Mouse (Mus musculus): Measurements from ENCODE around the gene Prr22. TPM values are rescaled to one million over a fixed set of nuclear protein-coding genes. Genes with fewer than 3 reads are reported as not detected.

Gene Prr22
- polyA plus RNA-seq, 1 experiment from 2014 or later: 1.4 TPM

DNA sequence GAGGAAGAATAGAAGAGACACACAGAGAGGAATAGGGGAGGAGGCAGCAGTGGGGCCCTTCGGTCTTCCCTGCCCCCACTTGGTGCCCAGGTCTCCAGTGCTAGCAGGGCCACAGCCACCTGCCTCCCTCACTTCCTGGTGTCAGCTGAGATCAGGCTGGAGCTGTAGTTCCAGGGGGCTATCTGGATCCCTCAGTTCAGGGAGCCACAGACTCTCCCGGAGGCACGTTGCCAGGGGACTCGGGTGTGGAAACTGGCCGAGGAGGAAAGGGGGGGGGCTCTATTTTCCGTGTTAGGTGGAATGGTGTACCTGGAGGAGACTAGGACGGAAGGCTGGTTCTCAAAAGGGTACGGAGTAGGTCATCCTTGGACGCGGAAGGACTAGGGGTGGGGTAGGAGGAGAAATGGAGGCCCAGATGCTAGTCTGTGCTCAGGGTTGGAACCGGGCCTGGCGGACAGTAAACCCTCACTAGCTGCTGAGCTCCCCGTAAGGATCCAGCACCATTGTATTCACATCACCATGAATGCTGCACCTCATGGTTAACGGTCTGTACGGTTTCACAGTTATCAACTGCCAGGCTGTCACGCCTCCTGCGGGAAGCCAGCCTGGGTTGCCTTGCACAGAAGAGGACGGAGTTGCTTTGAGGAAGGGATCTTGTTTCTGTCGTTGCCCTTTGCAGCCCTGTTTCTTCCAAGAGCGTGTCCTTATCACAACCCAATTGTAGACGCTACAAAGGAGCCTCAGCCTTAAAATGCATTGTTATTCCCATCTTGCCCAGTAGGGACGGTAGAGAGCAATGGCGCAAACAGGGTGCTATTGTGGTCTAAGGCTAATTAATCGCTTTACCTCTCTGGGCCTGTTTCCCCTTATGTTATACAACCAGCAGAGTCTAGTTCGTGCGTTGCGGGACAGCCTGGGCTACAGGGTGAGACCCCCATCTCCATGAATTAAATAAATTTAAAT is 7.0 kb upstream of the Prr22 start:
- Histone ChIP-seq H3K9me3 (no peaks in the 10 kb centered on the region), H3K27me3 (replicated peaks) (peaks cover 15% of the 10 kb centered on the region), H3K27ac (peak overlapping the region; percentile 94), H3K4me3 (peak overlapping the region; percentile 50; the same call in 1 of the 2 replicates), H3K4me1 (peaks cover 30% of the 10 kb centered on the region), H3K4me2 (peak overlapping the region; percentile 69), H3K9ac (0 out of 2 replicates have a peak overlapping the region, but pooled peaks have one; percentile 67), H3K36me3 (replicated peaks) (peaks cover 10% of the 10 kb centered on the region; the same call in 1 of the 2 replicates)
- WGBS: 45% methylated on average over 27 of the region's 27 CpGs
- ATAC-seq (replicated peaks): no peak

DNA sequence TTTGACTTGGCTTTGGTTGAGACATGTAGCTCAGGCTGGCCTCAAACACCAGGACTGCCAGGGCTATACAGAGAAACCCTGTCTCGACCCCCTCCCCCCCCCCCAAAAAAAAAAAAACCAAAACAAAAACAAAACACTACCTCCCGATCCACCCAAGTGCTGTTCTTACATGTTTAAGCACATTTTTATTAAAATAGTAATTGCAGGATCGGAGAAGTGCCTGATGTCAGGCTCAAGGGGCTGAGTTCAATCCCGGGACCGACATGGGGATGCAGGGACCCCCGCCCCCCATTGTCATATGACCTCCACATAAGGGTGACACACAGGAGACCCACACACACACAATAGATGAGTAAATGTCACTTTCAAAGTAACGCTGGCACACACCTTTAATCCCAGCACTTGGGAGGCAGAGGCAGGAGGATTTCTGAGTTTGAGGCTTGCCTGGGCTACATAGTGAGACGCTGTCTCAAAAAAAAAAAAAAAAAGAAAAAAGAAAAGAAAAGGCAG is 6.3 kb upstream of the Prr22 start:
- no peak for ATAC-seq (replicated peaks)
- 73% methylated on average over 8 of the region's 8 CpGs for WGBS
- H3K36me3 ChIP-seq (replicated peaks): peaks cover 15% of the 10 kb centered on the region; the same call in 1 of the 2 replicates
- peak overlapping the region; percentile 83 for H3K4me2 ChIP-seq
- H3K27me3 ChIP-seq (replicated peaks): peaks cover 9% of the 10 kb centered on the region; the same call in 1 of the 2 replicates
- H3K4me1 ChIP-seq: peaks cover 30% of the 10 kb centered on the region
- H3K27ac ChIP-seq: peak overlapping the region; percentile 98
- H3K9ac ChIP-seq: no peak overlapping the region
- no peaks in the 10 kb centered on the region for H3K9me3 ChIP-seq
- H3K4me3 ChIP-seq: peak overlapping the region; percentile 81

DNA sequence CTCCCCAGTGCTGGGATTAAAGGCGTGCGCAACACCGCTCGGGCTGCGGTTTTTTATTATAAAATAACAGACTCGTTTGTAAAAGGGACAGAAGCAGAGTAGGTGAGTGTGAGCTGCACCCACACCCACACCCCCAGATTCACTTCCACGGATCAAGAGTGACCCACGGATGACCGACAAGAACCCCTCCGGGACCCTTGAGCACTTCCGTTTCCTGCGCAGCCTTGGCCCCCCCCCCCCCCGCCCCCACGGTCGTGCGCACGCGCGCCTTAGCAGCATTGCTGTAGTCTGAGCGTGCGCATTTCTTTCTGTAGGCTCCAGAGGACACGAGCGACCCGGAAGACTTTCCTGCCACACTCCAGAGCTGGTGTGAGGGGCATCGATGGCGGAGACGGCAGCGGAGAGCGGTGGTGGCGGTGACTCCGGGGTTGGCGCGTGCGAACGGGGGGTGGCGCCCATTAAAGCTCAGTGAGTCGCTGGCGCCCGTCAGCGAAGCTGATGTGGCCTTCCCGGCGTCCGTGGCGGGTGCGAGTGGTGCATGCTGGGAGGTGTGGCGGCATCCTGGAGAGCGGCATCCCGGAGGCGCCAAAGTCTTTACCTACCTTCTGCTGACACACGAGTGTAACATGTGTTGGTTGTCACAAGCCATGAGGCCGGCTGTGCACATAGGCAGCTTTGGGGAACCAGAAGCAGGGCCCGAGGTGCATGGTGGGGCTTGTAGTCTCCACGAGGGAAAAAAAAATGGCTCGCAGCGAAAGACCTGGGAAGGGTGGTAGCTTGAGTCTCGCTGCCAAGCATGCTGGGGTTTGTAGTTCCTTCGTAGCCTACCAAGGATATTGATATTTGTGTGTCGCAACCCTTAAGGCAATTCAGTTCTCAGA is 5.3 kb upstream of the Prr22 start, which contains the start of gene Dus3l:
Gene Dus3l (plus strand): TSS at position 284 of the 881 bp plus-strand sequence.
- Histone ChIP-seq H3K4me2 (peak within 1 kb of the TSS; percentile 83), H3K36me3 (replicated peaks) (peaks cover 24% of the 10 kb centered on the region; the same call in 1 of the 2 replicates), H3K4me3 (peak within 1 kb of the TSS; percentile 81), H3K9me3 (no peaks in the 10 kb centered on the region), H3K4me1 (peaks cover 30% of the 10 kb centered on the region), H3K27me3 (replicated peaks) (peaks cover 7% of the 10 kb centered on the region; the same call in 1 of the 2 replicates), H3K27ac (peak within 1 kb of the TSS; percentile 98), H3K9ac (peak within 1 kb of the TSS; percentile 74)
- WGBS: 1% methylated on average over 53 of the region's 58 CpGs
- peak; percentile 84 for ATAC-seq (replicated peaks)

DNA sequence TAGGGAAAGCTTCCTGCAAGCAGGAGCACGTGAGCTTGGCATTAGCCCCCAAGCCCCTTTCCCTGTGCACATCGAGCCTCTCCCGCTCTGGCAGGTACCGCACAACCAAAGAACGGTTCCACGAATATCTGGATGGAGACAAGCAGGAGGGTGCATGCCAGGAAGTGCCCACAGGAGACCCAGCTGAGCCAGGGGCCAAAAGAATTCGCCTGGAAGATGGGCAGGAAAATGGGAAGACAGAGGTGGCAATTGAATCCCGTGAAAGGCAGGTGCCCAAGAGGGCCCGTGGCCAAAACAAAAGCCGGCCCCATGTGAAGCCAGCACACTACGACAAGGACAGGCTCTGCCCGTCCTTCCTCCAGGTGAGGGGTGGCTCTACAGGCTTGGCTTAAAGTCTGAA is 4.6 kb upstream of the Prr22 start:
- 53% methylated on average over 12 of the region's 12 CpGs for whole genome bisulfite sequencing
- H3K4me3 ChIP-seq: peak overlapping the region; percentile 81

DNA sequence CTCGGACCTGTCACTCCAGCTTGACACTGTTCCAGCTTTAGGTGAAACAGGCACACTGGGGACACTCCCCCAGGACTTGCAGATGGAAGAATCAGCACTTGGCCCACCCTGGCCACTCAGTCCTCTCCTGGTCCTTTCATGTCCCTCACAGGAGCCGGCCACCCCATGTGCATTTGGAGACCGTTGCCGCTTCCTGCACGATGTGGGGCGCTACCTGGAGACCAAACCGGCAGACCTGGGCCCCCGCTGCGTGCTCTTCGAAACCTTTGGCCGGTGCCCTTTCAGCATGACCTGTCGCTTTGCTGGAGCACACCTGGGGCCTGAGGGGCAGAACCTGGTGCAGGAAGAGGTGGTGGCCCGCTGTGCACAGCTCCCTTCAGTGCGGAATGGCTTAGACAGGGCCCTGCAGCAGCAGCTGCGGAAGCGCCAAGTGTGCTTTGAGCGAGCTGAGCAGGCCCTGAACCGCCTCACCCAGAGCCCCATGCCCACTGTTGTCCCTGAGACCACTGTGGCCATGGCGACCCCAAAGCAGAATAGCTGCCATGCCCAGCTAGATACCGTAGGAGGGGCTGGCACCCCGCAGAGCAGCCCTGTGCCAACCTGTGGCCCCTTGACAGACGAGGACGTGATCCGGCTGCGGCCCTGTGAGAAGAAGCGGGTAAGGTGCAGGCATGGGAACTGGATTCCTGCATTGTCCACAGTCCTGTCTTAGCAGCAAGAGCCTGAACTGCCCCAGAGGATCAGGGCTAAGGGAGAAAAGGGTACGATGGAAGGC is 3.2 kb upstream of the Prr22 start:
- peaks cover 30% of the 10 kb centered on the region; the same call in 1 of the 2 replicates for H3K36me3 ChIP-seq (replicated peaks)
- no peak overlapping the region for H3K27ac ChIP-seq
- H3K9me3 ChIP-seq: no peaks in the 10 kb centered on the region
- H3K4me3 ChIP-seq: no peak overlapping the region
- WGBS: 95% methylated on average over 27 of the region's 27 CpGs
- no peak overlapping the region for H3K4me2 ChIP-seq
- H3K27me3 ChIP-seq (replicated peaks): no peaks in the 10 kb centered on the region
- ATAC-seq (replicated peaks): no peak
- H3K9ac ChIP-seq: no peak overlapping the region
- H3K4me1 ChIP-seq: peaks cover 25% of the 10 kb centered on the region

More for the DNA sequence above, 4.6 kb upstream of the Prr22 start:
- Histone ChIP-seq H3K27ac (peak overlapping the region; percentile 98), H3K27me3 (replicated peaks) (peaks cover 2% of the 10 kb centered on the region; the same call in 1 of the 2 replicates), H3K4me2 (peak overlapping the region; percentile 83), H3K9me3 (no peaks in the 10 kb centered on the region), H3K4me1 (peaks cover 30% of the 10 kb centered on the region), H3K9ac (peak overlapping the region; percentile 74), H3K36me3 (replicated peaks) (peaks cover 30% of the 10 kb centered on the region; the same call in 1 of the 2 replicates)
- ATAC-seq (replicated peaks): peak; percentile 8

DNA sequence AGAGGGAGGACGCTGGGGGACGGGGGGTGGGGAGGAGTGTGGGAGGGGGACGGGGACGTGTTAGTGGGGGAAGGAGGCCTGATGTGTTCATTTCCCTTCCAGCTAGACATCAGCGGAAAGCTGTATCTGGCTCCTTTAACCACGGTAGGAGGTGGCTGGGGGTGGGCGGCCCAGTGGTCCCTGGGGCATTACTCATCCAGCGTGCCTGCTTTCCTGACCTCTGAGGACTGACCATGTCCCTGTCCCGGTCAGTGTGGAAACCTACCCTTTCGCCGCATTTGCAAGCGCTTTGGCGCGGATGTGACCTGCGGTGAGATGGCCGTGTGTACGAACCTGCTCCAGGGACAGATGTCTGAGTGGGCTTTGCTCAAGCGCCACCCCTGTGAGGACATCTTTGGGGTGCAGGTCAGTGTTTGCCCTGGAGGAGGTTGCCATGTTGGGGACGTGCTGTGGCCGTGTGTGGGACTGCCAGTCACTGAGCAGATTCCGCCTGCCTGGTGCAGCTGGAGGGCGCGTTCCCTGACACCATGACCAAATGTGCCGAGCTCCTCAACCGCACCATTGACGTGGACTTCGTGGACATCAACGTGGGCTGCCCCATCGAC is 2.4 kb upstream of the Prr22 start:
- Histone ChIP-seq H3K9ac (no peak overlapping the region), H3K4me2 (no peak overlapping the region), H3K4me3 (no peak overlapping the region), H3K9me3 (no peaks in the 10 kb centered on the region), H3K27me3 (replicated peaks) (no peaks in the 10 kb centered on the region), H3K36me3 (replicated peaks) (peaks cover 30% of the 10 kb centered on the region; the same call in 1 of the 2 replicates), H3K27ac (no peak overlapping the region), H3K4me1 (peaks cover 21% of the 10 kb centered on the region)
- no peak for ATAC-seq (replicated peaks)
- 97% methylated on average over 29 of the region's 29 CpGs for WGBS

DNA sequence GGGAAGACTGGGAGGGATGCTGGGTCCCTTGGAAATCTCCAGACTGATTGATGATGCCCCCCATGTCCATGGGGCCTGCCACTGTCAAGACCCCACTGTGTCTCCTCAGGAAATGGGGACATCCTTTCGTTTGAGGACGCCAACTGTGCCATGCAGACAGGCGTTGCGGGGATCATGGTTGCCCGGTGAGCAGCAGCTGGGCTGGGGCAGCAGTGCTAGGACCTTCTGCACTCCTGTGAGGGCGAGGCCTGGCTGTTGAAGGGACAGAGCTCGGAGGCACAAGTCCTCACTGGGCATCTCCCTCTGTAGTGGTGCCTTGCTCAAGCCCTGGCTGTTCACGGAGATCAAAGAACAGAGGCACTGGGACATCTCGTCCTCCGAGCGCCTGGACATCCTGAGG is 1.1 kb upstream of the Prr22 start:
- Histone ChIP-seq H3K9me3 (no peaks in the 10 kb centered on the region), H3K4me3 (no peak overlapping the region), H3K4me2 (no peak overlapping the region), H3K9ac (no peak overlapping the region), H3K36me3 (replicated peaks) (peaks cover 30% of the 10 kb centered on the region; the same call in 1 of the 2 replicates), H3K4me1 (peaks cover 11% of the 10 kb centered on the region), H3K27me3 (replicated peaks) (no peaks in the 10 kb centered on the region), H3K27ac (no peak overlapping the region)
- ATAC-seq (replicated peaks): no peak
- WGBS: 97% methylated on average over 11 of the region's 11 CpGs

DNA sequence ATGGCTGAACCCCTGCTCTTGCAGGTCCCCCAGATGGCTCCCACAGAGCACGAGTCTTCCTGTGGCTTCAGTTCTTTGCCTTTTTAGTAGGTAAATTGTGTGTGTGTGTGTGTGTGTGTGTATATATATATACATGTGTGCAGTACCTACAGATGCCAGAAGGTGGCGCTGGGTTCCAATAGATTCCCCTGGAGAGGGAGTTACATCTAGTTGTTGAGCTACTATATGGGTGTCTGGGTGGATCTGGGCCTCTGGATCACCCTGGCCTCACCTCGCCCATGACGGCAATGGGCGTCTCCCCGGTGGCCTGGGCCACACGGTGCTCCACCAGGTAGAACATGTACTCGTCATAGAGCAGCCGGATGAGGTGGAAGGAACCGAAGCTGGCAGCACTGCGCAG is 7.5 kb downstream of the Prr22 start:
- Histone ChIP-seq H3K4me2 (no peak overlapping the region), H3K36me3 (replicated peaks) (no peaks in the 10 kb centered on the region), H3K4me3 (no peak overlapping the region), H3K9me3 (no peaks in the 10 kb centered on the region), H3K9ac (no peak overlapping the region), H3K4me1 (no peaks in the 10 kb centered on the region), H3K27me3 (replicated peaks) (no peaks in the 10 kb centered on the region), H3K27ac (no peak overlapping the region)
- no peak for ATAC-seq (replicated peaks)
- 88% methylated on average over 11 of the region's 11 CpGs for WGBS

DNA sequence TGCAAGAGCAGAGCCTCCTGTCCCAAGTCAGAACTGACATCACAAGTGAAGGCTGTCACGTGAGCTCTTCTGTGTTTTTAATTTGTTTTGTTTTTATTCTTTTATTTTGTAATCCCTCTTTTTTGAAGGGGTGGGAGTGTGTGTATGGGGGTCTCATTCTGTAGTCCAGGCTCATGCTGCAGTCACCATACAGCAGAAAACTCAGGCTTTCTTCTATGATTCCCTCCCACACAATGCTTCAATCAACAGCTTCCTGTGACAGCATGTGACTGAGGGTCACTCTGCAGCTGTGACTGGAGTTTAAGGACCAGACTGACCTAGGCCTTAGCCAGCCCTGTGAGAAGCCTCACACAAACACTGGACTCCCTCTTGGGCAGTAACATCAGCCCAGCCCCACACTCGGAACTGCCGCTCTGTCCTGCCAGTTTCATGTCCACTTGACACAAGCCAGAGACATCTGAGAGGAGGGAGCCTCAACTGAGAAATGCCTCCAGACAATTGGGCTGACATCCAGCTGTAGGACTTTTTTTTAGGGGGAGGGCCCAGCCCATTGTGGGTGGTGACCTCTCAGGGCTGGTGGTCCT is 8.8 kb downstream of the Prr22 start:
- Histone ChIP-seq H3K27ac (no peak overlapping the region), H3K4me1 (no peaks in the 10 kb centered on the region), H3K4me2 (no peak overlapping the region), H3K27me3 (replicated peaks) (no peaks in the 10 kb centered on the region), H3K9ac (no peak overlapping the region), H3K9me3 (no peaks in the 10 kb centered on the region), H3K36me3 (replicated peaks) (no peaks in the 10 kb centered on the region), H3K4me3 (no peak overlapping the region)
- WGBS: 37% methylated on average over 3 of the region's 3 CpGs
- ATAC-seq (replicated peaks): no peak

DNA sequence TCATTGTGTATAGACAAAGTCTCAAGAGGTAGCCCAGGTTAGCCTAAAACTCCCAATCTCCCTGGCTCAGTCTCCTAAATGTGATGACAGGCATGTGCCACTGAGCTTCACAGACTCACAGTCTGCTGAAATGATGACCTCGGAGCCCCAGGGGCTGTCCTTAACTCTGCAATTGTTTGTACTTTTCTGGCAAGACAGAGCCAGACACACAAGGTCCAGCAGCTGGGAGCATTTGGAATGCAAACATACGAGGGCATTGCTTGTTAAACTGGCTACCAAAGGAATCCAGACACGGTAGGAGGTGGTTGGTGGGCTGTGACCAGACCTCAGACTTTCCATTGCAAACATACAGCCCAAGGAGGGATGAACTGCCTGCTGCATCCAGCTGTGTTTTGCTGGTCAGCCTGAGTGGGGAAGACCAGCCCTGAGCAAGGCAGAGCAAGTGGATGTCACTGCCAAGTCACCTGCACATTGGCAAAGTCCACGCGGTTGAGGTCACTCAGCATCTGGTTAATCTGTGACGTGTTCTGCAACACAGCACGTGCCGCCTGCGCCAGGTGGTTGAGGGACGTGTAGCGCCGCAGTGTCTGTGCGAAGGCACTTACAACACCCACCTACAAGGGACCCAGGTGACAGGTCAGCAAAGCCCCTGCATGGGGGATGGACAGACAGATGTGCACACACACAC is 10.4 kb downstream of the Prr22 start:
- 89% methylated on average over 13 of the region's 13 CpGs for WGBS
- Histone ChIP-seq H3K9ac (no peak overlapping the region), H3K4me1 (no peaks in the 10 kb centered on the region), H3K4me2 (no peak overlapping the region), H3K27me3 (replicated peaks) (no peaks in the 10 kb centered on the region), H3K36me3 (replicated peaks) (no peaks in the 10 kb centered on the region), H3K27ac (no peak overlapping the region), H3K4me3 (no peak overlapping the region), H3K9me3 (no peaks in the 10 kb centered on the region)
- no peak for ATAC-seq (replicated peaks)

Data from midbrain, embryonic 15.5 days (tissue).